Mouse (Mus musculus): ENCODE results near the gene F7.

DNA sequence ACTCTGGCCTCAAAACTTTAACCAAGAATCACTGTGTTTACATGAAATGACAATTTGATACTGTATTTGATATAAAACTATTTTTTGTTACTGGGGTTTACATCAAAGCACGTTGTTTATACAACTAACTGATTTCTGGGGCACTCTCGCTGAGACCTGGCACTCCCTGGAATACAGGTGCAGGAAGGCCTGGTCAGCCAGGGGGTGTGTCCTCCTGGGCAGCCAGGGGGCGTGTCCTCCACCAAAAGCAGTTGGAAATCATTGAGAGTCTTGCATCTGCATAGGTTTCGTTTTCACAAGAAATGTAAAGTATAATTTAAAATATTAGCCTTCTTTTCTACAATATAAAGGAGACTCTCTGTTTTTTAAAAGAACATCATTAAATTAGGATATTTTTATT lies 6.3 kb upstream of the F7 start:
- no peak for TF ChIP-seq CHD2 (IDR thresholded peaks at IDR 0.05; ENCODE audit: low read depth, low read length)
- no peak for TF ChIP-seq HCFC1 (IDR thresholded peaks at IDR 0.05; ENCODE audit: borderline replicate concordance, insufficient read depth, low read length)
- no peak for TF ChIP-seq MAFK (IDR thresholded peaks at IDR 0.05; ENCODE audit: insufficient read depth, low read depth, low read length)
- TF ChIP-seq ZNF384 (IDR thresholded peaks at IDR 0.05; ENCODE audit: low read depth, low read length), result no peak
- TF ChIP-seq ZC3H11A (IDR thresholded peaks at IDR 0.05; ENCODE audit: borderline replicate concordance, low read depth, low read length), result no peak

Data from ES-E14 (cell line).